Mouse (Mus musculus) neutrophil, adult 59 days (primary cell): Measurements from ENCODE around the gene Pdzk1. TPM values are rescaled to one million over a fixed set of nuclear protein-coding genes. Genes with fewer than 3 reads are reported as not detected.

Source experiments
- total RNA-seq, 2 experiments: library from RNA; stranded (reverse); gene quantifications; 1 replicate in 1 of 2; 2 replicates in 1 of 2; pipeline ENCODE4 v1.2.4; 2023

The Pdzk1 gene
- not detected for total RNA-seq

GRCm38 (mm10) chr3:96828984-96829383, at the start of gene Pdzk1, which contains the start of gene Cd160:
Pdzk1 (plus strand) TSS chr3:96829284.
Cd160 (minus strand) TSS chr3:96829351.

GRCm38 (mm10) chr3:96904393-96904792, 75.3 kb downstream of the Pdzk1 start, which contains the start of gene Gja5:
Gja5 (plus strand) TSS chr3:96904693.

GRCm38 (mm10) chr3:96904851-96905541, 75.9 kb downstream of the Pdzk1 start, which contains the start of gene Gpr89:
Gpr89 (minus strand) TSS chr3:96905346.

Other genes with a start within 250 kb of the Pdzk1 start
- 10 to 100 TPM; 15.6 to 17.0 TPM for gene Polr3gl, start 235.1 kb upstream of the Pdzk1 start, total RNA-seq
- not detected for gene Ankrd34a, start 232.6 kb upstream of the Pdzk1 start, total RNA-seq
- gene Lix1l, start 228.1 kb upstream of the Pdzk1 start, total RNA-seq, result under 1 TPM; 0.58 to 0.68 TPM
- gene Rbm8a, start 199.4 kb upstream of the Pdzk1 start, total RNA-seq, result 10 to 100 TPM; 51.6 to 56.6 TPM
- 10 to 100 TPM; 11.0 to 12.7 TPM for gene Pex11b, start 193.9 kb upstream of the Pdzk1 start, total RNA-seq
- gene Gm42957, start 193.8 kb upstream of the Pdzk1 start, total RNA-seq, result not detected
- gene Itga10, start 183.7 kb upstream of the Pdzk1 start, total RNA-seq, result under 1 TPM; 0.31 to 0.37 TPM
- gene Ankrd35, start 159.2 kb upstream of the Pdzk1 start, total RNA-seq, result not detected
- 10 to 100 TPM; 38.8 to 48.2 TPM for gene Pias3, start 132.9 kb upstream of the Pdzk1 start, total RNA-seq
- gene Nudt17, start 120.7 kb upstream of the Pdzk1 start, total RNA-seq, result 1 to 10 TPM; 1.8 to 2.1 TPM
- 10 to 100 TPM; 38.8 to 45.6 TPM for gene Polr3c, start 101.7 kb upstream of the Pdzk1 start, total RNA-seq
- gene Rnf115, start 101.6 kb upstream of the Pdzk1 start, total RNA-seq, result 10 to 100 TPM; 68.9 to 71.1 TPM
- not detected for gene Cd160, start 67 bp downstream of the Pdzk1 start, total RNA-seq
- under 1 TPM; 0.11 to 0.36 TPM for gene Gja5, start 75.4 kb downstream of the Pdzk1 start, total RNA-seq
- 1 to 10 TPM; 6.9 to 8.3 TPM for gene Gpr89, start 76.1 kb downstream of the Pdzk1 start, total RNA-seq
- gene Gja8, start 96.7 kb downstream of the Pdzk1 start, total RNA-seq, result not detected